Mouse (Mus musculus) liver, embryonic 16.5 days (tissue): ENCODE measurements around the gene E4f1. TPM values are rescaled to one million over a fixed set of nuclear protein-coding genes. Genes with fewer than 3 reads are reported as not detected.
"Not testable (repeated sequence)": the region's sequence is repeated elsewhere in the genome, so short reads cannot be mapped to it uniquely, and the experiment has no call there.

Experiments used
- ATAC-seq: fragments of 200-750 bp; cut with Nextera tagmentation; 2 replicates; pipeline ENCODE4 v1.8.0; 2017; ENCODE audit warnings: low read depth, mild to moderate bottlenecking, moderate number of reproducible peaks, moderate library complexity
- H3K27ac ChIP-seq: fragments of 300-500 bp; sonication (generic); 2 replicates; pipeline ENCODE4 v1.5.1; 2014; ENCODE audit warnings: mild to moderate bottlenecking, low read length
- H3K27me3 ChIP-seq: fragments of 300-500 bp; sonication (generic); 2 replicates; pipeline ENCODE4 v1.6.1; 2014; ENCODE audit warnings: low read depth, low read length, mixed read lengths; ENCODE audit not compliant: control insufficient read depth, insufficient read depth
- H3K36me3 ChIP-seq: fragments of 300-500 bp; sonication (generic); 2 replicates; pipeline ENCODE4 v1.6.1; 2014; ENCODE audit warnings: mild to moderate bottlenecking; ENCODE audit not compliant: control insufficient read depth, insufficient read depth
- H3K4me1 ChIP-seq: fragments of 300-500 bp; sonication (generic); 2 replicates; pipeline ENCODE4 v1.6.1; 2014; ENCODE audit warnings: low read depth, low read length, mixed read lengths; ENCODE audit not compliant: control insufficient read depth
- H3K4me2 ChIP-seq: fragments of 300-500 bp; sonication (generic); 2 replicates; pipeline ENCODE4 v1.6.1; 2014; ENCODE audit warnings: low read depth, low read length, mixed read lengths
- H3K4me3 ChIP-seq: fragments of 300-500 bp; sonication (generic); 2 replicates; pipeline ENCODE4 v1.5.1; 2014; ENCODE audit warnings: low read depth, mild to moderate bottlenecking, low read length
- H3K9ac ChIP-seq: fragments of 300-500 bp; sonication (generic); 2 replicates; pipeline ENCODE4 v1.6.1; 2014; ENCODE audit warnings: low read depth, low read length
- H3K9me3 ChIP-seq: fragments of 300-500 bp; sonication (generic); replicated peaks from 2 replicates; pipeline ENCODE4 v1.6.1; 2016; ENCODE audit warnings: low read length; ENCODE audit not compliant: control insufficient read depth
- WGBS: fragments of 180-500 bp; shearing (Covaris S2); extraction: QIAGEN DNeasy Blood & Tissue Kit; methylation state at CpG from one replicate; pipeline ENCODE4 v1.1.7; 2014; ENCODE audit not compliant: insufficient replicate concordance; 5-methylcytosine and 5-hydroxymethylcytosine counted together
- polyA plus RNA-seq: library from polyadenylated mRNA; unstranded; fragments of >200 nt; fragmentation: Nextera tagmentation; extraction: Ambion mirVana; gene quantifications from 2 replicates; pipeline ENCODE4 v1.2.1, GENCODE M21; 2015

Gene E4f1
- polyA plus RNA-seq, 1 experiment from 2014 or later, result 12.3 TPM

GRCm38 (mm10) chr17:24468636-24469246 is 1.4 kb downstream of the E4f1 start:
- no peaks in the 10 kb centered on the region for H3K27me3 ChIP-seq
- no peak overlapping the region for H3K27ac ChIP-seq
- H3K9me3 ChIP-seq, result no peaks in the 10 kb centered on the region
- no peak for ATAC-seq
- no peak overlapping the region for H3K4me2 ChIP-seq
- H3K4me1 ChIP-seq, result peaks cover 23% of the 10 kb centered on the region
- no peak overlapping the region for H3K4me3 ChIP-seq
- WGBS, result 87% methylated on average over 5 of the region's 5 CpGs
- peaks cover 8% of the 10 kb centered on the region for H3K36me3 ChIP-seq
- H3K9ac ChIP-seq, result no peak overlapping the region

GRCm38 (mm10) chr17:24463374-24464133 is 6.6 kb downstream of the E4f1 start:
- 29% methylated on average over 6 of the region's 6 CpGs for WGBS
- ATAC-seq, result peak; percentile 24; the same call in 1 of the 2 replicates
- H3K36me3 ChIP-seq, result no peaks in the 10 kb centered on the region
- H3K4me3 ChIP-seq, result no peak overlapping the region
- H3K4me2 ChIP-seq, result no peak overlapping the region
- no peak overlapping the region for H3K27ac ChIP-seq
- no peaks in the 10 kb centered on the region for H3K9me3 ChIP-seq
- no peak overlapping the region for H3K9ac ChIP-seq
- peaks cover 2% of the 10 kb centered on the region; the same call in 1 of the 2 replicates for H3K4me1 ChIP-seq
- H3K27me3 ChIP-seq, result no peaks in the 10 kb centered on the region

DNA sequence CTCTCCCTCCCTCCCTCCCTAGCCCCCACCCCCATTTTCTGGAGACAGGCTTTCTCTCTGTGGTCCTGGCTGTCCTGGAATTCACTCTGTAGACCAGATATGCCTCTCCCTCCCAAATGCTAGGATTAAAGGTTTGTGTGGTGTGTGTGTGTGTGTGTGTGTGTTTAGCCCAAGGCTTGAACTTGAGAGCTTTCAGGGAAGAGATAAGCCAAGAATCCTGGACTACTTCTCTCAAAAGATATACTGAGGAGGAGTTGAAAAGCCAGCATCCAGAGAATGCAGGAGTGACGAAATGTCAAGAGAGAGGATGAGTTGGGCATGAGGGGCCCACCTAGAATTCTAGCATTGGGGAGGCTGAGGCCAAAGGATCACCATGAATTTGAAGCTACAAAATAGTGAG is 7.2 kb downstream of the E4f1 start:
- Histone ChIP-seq H3K4me3 (no peak overlapping the region), H3K9me3 (no peaks in the 10 kb centered on the region), H3K27me3 (no peaks in the 10 kb centered on the region), H3K4me2 (no peak overlapping the region), H3K36me3 (no peaks in the 10 kb centered on the region), H3K4me1 (peaks cover 2% of the 10 kb centered on the region; the same call in 1 of the 2 replicates), H3K27ac (no peak overlapping the region), H3K9ac (no peak overlapping the region)
- no peak for ATAC-seq
- WGBS, result 76% methylated on average over 1 of the region's 1 CpGs

GRCm38 (mm10) chr17:24461580-24461979 is 8.5 kb downstream of the E4f1 start:
- Histone ChIP-seq H3K4me2 (no peak overlapping the region), H3K36me3 (no peaks in the 10 kb centered on the region)

DNA sequence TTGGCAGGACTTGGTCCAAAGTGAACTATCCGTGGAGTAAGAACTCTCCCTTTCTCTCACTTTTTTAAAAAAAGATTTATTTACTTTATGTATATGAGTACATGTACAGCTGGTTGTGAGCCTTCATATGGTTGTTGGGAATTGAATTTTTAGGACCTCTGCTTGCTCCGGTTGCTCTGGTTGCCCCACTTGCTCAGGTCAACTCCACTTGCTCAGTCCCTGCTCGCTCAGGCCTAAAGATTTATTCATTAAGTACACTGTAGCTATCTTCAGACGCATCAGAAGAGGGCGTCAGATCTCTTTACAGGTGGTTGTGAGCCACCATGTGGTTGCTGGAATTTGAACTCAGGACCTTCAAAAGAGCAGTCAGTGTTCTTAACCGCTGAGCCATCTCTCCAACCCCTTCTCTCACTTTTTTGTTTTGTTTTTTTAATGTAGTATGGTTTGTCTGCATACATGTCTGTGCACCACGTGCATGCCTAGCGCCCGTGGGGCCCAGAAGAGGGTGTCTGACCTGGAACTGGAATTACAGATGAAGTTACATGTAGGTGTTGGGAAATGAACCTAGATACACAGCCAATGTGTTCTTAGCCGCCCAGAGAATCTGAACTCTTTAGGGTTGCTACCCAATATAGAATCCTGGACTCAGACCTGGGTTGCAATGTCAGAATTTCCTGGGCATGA is 14.4 kb downstream of the E4f1 start:
- H3K4me1 ChIP-seq, result peaks cover 21% of the 10 kb centered on the region
- H3K9ac ChIP-seq, H3K36me3 ChIP-seq, ATAC-seq, H3K27me3 ChIP-seq, H3K9me3 ChIP-seq: not testable (repeated sequence)
- 42% methylated on average over 10 of the region's 10 CpGs for WGBS
- H3K4me2 ChIP-seq, result peak overlapping the region; percentile 36
- peak overlapping the region; percentile 82 for H3K4me3 ChIP-seq
- peak overlapping the region; percentile 42 for H3K27ac ChIP-seq

More at GRCm38 (mm10) chr17:24461580-24461979, 8.5 kb downstream of the E4f1 start:
- H3K4me3 ChIP-seq, result no peak overlapping the region
- no peak overlapping the region for H3K9ac ChIP-seq
- WGBS, result 48% methylated on average over 2 of the region's 2 CpGs
- H3K27ac ChIP-seq, result no peak overlapping the region
- H3K9me3 ChIP-seq, result no peaks in the 10 kb centered on the region
- no peaks in the 10 kb centered on the region for H3K27me3 ChIP-seq
- no peak for ATAC-seq
- peaks cover 2% of the 10 kb centered on the region; the same call in 1 of the 2 replicates for H3K4me1 ChIP-seq

DNA sequence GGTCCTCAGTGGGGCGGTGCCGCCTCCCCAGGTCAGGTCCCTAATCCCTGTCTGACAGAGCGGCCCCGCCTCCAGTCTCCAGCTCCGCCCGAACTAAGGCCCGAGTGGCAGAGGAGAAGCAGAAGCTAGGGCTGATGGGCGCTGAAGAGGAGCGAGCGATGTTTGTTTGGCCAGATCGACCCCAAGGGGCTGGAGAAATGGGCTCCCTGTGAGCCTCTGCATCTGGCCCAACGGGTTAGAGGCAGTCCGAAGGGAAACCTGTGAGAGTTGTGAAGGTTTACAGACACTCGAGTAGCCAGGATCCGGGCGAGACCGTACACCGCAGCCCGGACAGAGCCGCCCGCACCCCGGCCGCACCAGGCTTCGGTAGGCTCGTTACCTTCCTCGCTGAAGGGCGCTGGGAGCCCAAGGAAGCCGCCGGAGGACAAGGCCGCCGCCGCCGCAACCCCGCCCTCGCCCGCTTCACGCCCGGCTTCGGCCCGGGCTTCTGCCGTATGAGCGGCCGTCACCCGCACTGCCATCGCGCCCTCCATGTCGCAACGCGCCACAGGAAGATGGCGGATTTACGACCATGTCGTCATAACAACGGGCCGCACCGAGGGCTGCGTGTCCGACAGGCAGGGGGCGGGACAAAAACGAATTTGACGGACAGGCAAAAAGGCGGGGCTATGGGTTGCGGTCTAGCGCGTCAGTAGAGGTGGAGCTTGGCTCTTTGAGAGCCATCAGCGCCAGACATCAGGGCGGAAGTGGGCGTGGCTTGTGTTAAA is 15.2 kb downstream of the E4f1 start:
- ATAC-seq, result peak; percentile 95

GRCm38 (mm10) chr17:24454218-24454755 is 15.8 kb downstream of the E4f1 start:
- Histone ChIP-seq H3K36me3 (peaks cover 10% of the 10 kb centered on the region), H3K4me2 (peak overlapping the region; percentile 86), H3K9me3 (no peaks in the 10 kb centered on the region), H3K27me3 (no peaks in the 10 kb centered on the region), H3K27ac (peak overlapping the region; percentile 99), H3K4me3 (peak overlapping the region; percentile 82), H3K9ac (peak overlapping the region; percentile 97), H3K4me1 (peaks cover 21% of the 10 kb centered on the region)
- no peak for ATAC-seq
- 2% methylated on average over 14 of the region's 14 CpGs for WGBS

More for the DNA sequence above, 15.2 kb downstream of the E4f1 start:
- Histone ChIP-seq H3K27me3 (no peaks in the 10 kb centered on the region), H3K4me3 (peak overlapping the region; percentile 82), H3K27ac (peak overlapping the region; percentile 99), H3K36me3 (peaks cover 5% of the 10 kb centered on the region), H3K4me2 (peak overlapping the region; percentile 86), H3K4me1 (peaks cover 21% of the 10 kb centered on the region), H3K9me3 (no peaks in the 10 kb centered on the region), H3K9ac (peak overlapping the region; percentile 97)
- WGBS, result under 1% methylated on average over 67 of the region's 67 CpGs

GRCm38 (mm10) chr17:24453372-24453771 is 16.7 kb downstream of the E4f1 start:
- Histone ChIP-seq H3K27me3 (no peaks in the 10 kb centered on the region), H3K4me3 (no peak overlapping the region), H3K9ac (no peak overlapping the region; the same call in 1 of the 2 replicates), H3K27ac (peak overlapping the region; percentile 99), H3K4me2 (peak overlapping the region; percentile 86), H3K9me3 (no peaks in the 10 kb centered on the region), H3K4me1 (peaks cover 21% of the 10 kb centered on the region), H3K36me3 (peaks cover 12% of the 10 kb centered on the region)
- WGBS, result 44% methylated on average over 2 of the region's 2 CpGs
- ATAC-seq, result no peak
